Mouse (Mus musculus) CD4-positive, CD25-positive, alpha-beta regulatory T cell, adult 4 months (primary cell): ENCODE measurements around the gene Synpo2l. TPM values are rescaled to one million over a fixed set of nuclear protein-coding genes. Genes with fewer than 3 reads are reported as not detected.

Experiments
- polyA plus RNA-seq, 2 experiments: library from polyadenylated mRNA; unstranded; fragments of 100-300 nt; shearing (Covaris generic); gene quantifications; one replicate each; pipeline ENCODE4 v1.2.1; 2017

Synpo2l gene
- polyA plus RNA-seq, 2 experiments from 2014 or later: not detected

Other genes with a start within 250 kb of the Synpo2l start
- gene Cfap70, start 216.1 kb downstream of the Synpo2l start, polyA plus RNA-seq: not detected
- 10 to 100 TPM; 60.1 to 71.0 TPM for gene Anxa7, start 188.2 kb downstream of the Synpo2l start, polyA plus RNA-seq
- 1 to 10 TPM; 1.5 to 3.5 TPM for gene Mss51, start 171.5 kb downstream of the Synpo2l start, polyA plus RNA-seq
- gene Ppp3cb, start 121.8 kb downstream of the Synpo2l start, polyA plus RNA-seq: 10 to 100 TPM; 27.1 to 39.6 TPM
- 1 to 10 TPM; 2.1 to 2.9 TPM for gene Usp54, start 27.3 kb downstream of the Synpo2l start, polyA plus RNA-seq
- not detected for gene Myoz1, start 11.8 kb downstream of the Synpo2l start, polyA plus RNA-seq
- gene Sec24c, start 6.0 kb upstream of the Synpo2l start, polyA plus RNA-seq: 100 to 1,000 TPM; 120 to 181 TPM
- gene Fut11, start 26.6 kb upstream of the Synpo2l start, polyA plus RNA-seq: 1 to 10 TPM; 5.6 to 7.7 TPM
- 100 to 1,000 TPM; 120 to 143 TPM for gene Chchd1, start 34.7 kb upstream of the Synpo2l start, polyA plus RNA-seq
- 10 to 100 TPM; 21.6 to 22.3 TPM for gene Zswim8, start 39.2 kb upstream of the Synpo2l start, polyA plus RNA-seq
- 10 to 100 TPM; 12.9 to 13.7 TPM for gene Ndst2, start 66.2 kb upstream of the Synpo2l start, polyA plus RNA-seq
- gene Camk2g, start 125.7 kb upstream of the Synpo2l start, polyA plus RNA-seq: 10 to 100 TPM; 32.6 to 37.8 TPM
- not detected for gene Plau, start 168.3 kb upstream of the Synpo2l start, polyA plus RNA-seq